Mouse (Mus musculus) testis, adult 2 months (tissue): Measurements from ENCODE around the gene Cdk11b.

Source experiments
- CTCF ChIP-seq: fragments of 200-500 bp; IDR thresholded peaks from 2 replicates; pipeline ENCODE4 v1.5.1; 2012; ENCODE audit warnings: low read depth, mild to moderate bottlenecking, inconsistent platforms, low read length, moderate library complexity; ENCODE audit not compliant: control insufficient read depth, insufficient read depth, insufficient replicate concordance
- POLR2A ChIP-seq: fragments of 200-500 bp; IDR thresholded peaks from 2 replicates; pipeline ENCODE4 v1.6.1; 2012; ENCODE audit warnings: low read depth, mild to moderate bottlenecking, inconsistent platforms, low read length, moderate library complexity; ENCODE audit not compliant: control insufficient read depth

GRCm38 (mm10) chr4:155692421-155692820, 67.8 kb downstream of the Cdk11b start:
- no peak for TF ChIP-seq CTCF
- no peak for TF ChIP-seq POLR2A
